Mouse (Mus musculus) ovary, postnatal 36 days (tissue): ENCODE measurements around the gene Akap12.

Experiments
- DNase-seq: peaks from one replicate; pipeline ENCODE4 v3.0.0; 2022; ENCODE audit warnings: low spot score, mixed read lengths

Gene Akap12

DNA sequence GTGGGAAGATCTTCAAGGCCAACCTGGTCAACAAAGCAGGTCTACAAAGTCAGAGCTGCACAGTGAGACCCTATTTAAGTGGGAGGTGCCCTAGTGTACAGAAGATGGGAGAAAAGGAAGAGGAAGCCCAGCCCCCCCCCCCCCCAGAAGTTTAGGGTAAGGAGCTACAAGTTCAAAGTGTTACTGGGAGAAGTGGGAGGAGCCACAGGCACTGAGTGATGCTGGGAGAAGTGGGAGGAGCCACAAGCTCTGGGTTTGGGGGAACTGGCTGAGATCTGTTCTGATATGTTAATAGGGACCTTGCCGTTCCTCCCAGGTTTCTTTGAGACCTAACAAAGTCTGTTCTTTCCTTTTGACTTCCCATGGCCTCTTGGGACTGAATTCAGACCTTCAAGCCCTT, 18.6 kb downstream of the Akap12 start:
- DNase-seq: no peak

- DNase-seq: no peak
These were observed 19.6 kb downstream of the Akap12 start for GRCm38 (mm10) chr10:4285752-4286151.

GRCm38 (mm10) chr10:4289171-4289570, 23.0 kb downstream of the Akap12 start:
- no peak for DNase-seq

GRCm38 (mm10) chr10:4289636-4290035, 23.5 kb downstream of the Akap12 start:
- DNase-seq: no peak

DNA sequence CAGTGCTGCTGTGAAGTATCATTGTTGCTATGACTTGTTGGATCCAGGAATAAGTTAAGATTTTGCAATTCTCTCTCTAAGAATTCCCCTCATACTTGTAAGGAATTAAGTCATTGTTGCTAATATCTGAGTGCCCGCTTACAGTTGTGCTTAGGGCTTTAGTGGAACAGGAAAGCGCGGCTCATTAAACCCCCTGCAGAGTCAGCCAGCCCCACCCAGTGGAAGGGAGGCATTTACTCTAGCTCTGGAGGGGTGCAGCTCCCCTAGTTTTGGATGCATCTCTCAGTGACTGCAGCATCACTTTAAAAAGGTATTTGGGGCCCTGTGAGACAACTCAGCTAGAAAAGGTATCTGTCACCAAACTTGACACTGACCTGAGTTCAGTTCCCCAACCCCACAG, 24.0 kb downstream of the Akap12 start:
- no peak for DNase-seq

DNA sequence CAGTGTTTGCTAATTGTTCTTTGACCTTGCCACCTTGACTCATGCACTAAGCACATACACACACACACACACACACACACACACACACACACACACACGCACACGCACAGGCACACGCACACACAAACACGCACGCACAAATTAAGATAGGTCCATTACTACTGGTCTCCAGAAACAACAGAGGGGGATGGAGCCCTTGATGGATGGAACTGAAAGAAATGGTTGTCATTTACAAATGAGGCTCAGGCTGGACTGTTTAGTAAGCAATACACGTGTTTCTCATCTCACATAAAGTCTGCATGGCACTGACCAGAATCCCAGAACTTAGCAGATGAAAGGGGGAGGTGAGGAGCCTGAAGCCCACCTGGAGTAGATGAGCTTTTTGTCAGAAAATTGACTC, 24.4 kb downstream of the Akap12 start:
- no peak for DNase-seq

- no peak for DNase-seq
These were observed 27.2 kb downstream of the Akap12 start for GRCm38 (mm10) chr10:4293418-4293817.

DNA sequence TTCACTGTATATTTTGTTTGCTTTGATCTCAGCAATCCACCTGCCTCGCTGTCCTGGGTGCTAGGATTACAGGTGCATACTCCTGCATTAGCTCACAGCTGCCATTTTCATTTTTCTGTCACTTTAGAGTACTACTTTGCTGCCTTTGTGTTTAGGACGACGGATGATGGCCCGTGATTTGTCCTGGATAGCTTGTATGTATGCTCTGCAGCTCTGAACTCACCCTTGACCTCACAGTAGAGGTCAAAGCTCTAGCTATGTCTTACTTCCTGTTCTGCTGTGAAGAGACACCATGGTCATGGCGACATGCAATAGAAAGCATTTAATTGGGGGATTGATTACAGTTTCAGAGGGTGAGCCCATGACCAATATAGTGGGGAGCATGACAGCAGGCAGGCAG, 37.4 kb downstream of the Akap12 start:
- DNase-seq: no peak

DNA sequence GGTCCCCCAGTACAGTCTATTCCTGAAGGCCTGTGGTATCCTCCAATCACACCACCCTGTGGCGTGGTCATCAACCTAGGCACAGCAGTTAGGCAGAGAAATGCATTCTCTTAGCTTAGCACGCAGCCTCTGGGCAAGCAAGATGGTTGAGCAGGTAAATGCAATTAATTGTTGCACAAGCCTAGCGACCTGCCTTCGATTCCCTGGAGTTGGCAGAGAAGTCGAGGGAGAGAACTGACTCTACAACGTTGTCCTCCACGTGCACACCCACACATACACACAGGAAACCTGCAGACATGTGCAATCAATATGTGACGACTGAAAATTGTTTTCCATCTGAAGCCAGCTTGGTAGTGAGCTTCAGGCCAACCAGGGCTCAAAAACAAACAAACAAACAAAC, 57.7 kb downstream of the Akap12 start:
- no peak for DNase-seq

GRCm38 (mm10) chr10:4325562-4325961, 59.4 kb downstream of the Akap12 start:
- DNase-seq: no peak

GRCm38 (mm10) chr10:4327716-4328115, 61.5 kb downstream of the Akap12 start:
- DNase-seq: no peak

DNA sequence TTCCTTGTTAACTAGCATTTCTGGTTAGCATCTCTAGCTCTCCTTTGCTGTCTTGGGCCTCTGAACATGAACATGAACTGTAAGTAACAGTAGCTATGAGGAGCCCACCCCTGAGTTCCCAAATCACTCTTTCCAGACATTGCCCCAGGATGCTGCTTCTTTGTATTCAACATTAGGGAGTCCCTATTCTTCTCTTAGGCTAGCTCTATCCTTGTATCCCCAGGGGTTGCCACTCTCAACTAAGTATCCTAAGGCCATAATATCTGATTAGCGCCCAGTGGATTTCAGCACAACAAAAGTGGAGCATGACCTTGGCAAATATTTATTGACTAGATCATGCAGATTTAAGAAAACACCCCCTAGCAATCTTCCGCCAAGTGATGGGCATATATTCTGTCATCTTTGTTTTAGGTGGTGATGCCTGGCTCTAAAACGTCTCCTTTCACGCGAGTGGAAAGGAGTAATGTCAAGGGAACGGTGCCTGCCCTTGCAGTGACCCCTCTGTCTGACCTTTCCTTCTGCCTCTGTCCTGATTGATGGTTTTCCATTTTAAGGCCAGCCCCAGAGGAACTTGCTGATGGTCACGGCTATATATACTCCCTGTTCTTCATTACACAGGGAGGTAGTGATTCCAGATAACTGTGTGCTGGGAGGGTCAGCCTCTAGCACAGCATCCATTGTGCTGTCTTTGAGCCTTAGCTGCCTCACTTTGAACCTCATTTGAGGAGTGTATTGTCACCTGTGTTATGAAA, 66.2 kb downstream of the Akap12 start:
- no peak for DNase-seq

- peak; percentile 45 for DNase-seq
These were observed 67.1 kb downstream of the Akap12 start for GRCm38 (mm10) chr10:4333319-4333718.

DNA sequence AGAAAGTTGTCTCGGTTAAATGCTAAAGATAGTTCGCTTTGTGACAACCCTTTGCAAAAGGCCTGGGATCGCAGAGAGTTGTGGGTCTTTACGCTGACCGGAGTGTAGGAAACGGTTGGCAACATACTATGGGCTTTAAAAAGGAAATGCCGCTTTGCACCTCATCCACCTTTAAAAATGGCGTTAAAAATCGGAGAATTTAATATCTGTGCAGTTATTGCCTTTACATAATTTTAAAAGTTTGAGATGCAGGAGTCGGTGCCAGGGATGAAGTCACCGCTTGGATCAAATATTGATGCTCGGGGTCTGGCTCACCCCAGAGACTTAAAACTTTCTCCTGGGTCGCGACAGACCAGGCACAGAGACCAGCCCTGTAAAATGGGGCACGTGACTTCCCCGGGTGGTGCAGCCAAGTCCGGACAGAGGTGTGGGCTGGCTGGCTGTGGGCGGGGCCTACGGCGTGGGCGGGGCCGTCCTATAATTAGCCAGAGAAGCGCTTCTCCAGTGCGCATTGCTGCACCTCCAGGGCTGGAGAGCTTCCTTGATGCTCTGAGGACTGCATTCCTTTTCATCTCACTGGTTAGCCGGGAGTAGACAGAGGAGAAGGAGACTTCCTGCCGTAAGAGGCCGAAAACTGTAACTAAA, 68.0 kb downstream of the Akap12 start:
- peak; percentile 86 for DNase-seq

- no peak for DNase-seq
These were observed 72.8 kb downstream of the Akap12 start for GRCm38 (mm10) chr10:4338863-4339461.

DNA sequence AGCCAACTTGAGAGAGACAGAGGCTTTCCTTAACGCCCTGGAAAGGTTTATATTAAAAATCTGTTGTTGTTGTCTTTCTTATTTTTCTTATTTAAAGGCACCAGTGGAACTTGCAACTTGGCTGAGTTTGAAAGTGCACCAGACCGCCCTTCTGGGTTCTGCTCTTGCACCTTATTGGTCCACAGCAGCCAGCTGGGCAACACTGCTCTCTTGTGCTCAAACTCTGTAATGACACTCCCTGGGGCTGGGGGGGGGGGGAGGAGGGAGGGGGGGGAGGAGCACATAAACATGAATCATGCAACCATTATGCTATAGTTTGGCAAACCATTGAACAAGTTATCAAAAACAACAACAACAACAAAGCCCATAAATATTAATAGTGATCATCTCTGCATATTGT, 75.2 kb downstream of the Akap12 start:
- DNase-seq: peak; percentile 44

GRCm38 (mm10) chr10:4346489-4347135, 80.4 kb downstream of the Akap12 start:
- peak; percentile 91 for DNase-seq

DNA sequence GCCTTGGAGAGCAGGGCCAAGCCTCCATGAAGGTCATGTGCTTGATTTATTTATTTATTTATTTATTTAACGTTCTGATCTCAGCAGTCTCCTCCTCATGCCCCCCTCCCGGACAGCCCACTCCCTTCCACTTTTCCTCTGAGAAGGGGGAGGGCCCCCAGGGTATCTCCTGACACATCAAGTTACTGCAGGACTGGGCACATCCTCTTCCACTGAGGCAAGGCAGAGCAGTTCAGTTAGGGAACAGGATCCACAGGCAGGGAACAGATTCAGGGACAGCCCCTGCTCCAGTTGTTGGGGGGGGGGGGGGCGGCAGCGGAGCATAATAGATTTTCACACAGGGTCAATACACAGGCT, 80.9 kb downstream of the Akap12 start:
- DNase-seq: no peak

DNA sequence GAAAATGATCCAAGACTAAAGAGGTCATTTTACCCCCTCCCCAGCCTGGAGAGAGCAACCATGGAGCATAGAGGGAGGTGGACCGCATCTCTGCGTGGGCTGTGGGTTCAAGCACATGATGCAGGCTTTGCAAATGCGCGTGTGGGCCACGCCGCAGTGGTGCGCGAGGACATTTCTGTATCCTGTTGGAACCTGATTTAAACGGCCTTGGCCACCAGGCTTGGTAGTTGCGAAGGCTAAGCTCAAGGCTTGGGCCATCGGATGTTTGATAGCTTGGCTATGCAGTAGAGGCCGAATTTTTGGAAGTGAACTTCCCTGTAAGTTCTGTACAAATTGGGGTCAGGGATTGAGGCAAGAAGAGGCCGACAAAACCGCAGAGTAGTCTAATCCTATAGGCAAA, 81.4 kb downstream of the Akap12 start:
- no peak for DNase-seq

GRCm38 (mm10) chr10:4354371-4355260, 88.4 kb downstream of the Akap12 start:
- DNase-seq: no peak

DNA sequence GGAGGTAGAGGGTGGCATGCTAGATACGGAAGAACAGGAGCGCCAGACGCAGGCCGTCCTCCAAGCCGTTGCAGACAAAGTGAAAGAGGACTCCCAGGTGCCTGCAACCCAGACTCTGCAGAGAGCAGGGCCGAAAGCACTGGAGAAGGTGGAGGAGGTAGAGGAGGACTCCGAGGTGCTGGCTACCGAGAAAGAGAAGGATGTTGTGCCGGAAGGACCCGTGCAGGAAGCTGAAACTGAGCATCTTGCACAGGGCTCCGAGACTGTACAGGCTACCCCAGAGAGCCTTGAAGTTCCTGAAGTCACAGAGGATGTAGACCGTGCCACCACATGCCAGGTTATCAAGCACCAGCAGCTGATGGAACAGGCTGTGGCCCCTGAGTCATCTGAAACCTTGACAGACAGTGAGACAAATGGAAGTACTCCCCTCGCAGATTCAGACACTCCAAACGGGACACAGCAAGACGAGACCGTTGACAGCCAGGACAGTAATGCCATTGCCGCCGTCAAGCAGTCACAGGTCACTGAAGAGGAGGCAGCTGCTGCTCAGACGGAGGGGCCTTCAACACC, 89.8 kb downstream of the Akap12 start:
- DNase-seq: no peak

DNA sequence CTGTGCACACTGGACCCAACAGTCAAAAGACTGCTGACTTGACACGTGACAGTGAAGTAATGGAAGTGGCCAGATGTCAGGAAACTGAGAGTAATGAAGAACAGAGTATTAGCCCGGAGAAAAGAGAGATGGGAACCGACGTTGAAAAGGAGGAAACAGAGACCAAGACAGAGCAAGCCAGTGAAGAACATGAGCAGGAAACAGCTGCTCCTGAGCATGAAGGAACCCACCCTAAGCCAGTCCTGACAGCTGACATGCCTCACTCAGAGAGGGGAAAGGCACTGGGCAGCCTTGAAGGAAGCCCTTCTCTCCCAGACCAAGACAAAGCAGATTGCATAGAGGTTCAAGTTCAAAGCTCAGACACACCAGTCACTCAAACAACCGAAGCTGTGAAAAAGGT, 90.5 kb downstream of the Akap12 start:
- no peak for DNase-seq
